11 mouse cellular contexts compared by ENCODE assay signal in genomic region chr15:6278606-6279468, GRCm38 (mm10). TPM values are rescaled to one million over a fixed set of nuclear protein-coding genes. Genes with fewer than 3 reads are reported as not detected.
DNase-seq lines count a peak whose midpoint lies in the region; ATAC-seq and TF ChIP-seq lines count a peak whose summit lies in the region.
"Had no signal": no experiment of that assay in that cellular context is flagged by ENCODE, and none has a peak within 500 bp of the region (broad histone marks: within the 10 kb centered on the region; RNA-seq: fewer than 3 reads in every experiment).

No protein-coding gene starts in this region.

- H3K4me3 ChIP-seq in kidney, adult 2 months (ENCODE audit: insufficient read depth, low read depth, low read length): no peak overlapping the region
- no peak overlapping the region for H3K4me3 ChIP-seq in heart, embryonic 14.5 days (ENCODE audit: control insufficient read depth in 1 of 2, insufficient read depth in 1 of 2, low read depth in 1 of 2, low read length in 2 of 2)
- no peak overlapping the region for H3K4me3 ChIP-seq in forebrain, embryonic 15.5 days
- H3K4me3 ChIP-seq: forebrain, embryonic 12.5 days had no signal

- no peak overlapping the region for H3K27ac ChIP-seq in kidney, adult 2 months (ENCODE audit: insufficient read depth, low read depth, low read length)
- peak overlapping the region; percentile 47 to 64 for H3K27ac ChIP-seq in heart, embryonic 14.5 days (replicated peaks in 1 of 2; ENCODE audit: control insufficient read depth in 1 of 2, insufficient read depth in 1 of 2, low read depth in 2 of 2, low read length in 2 of 2)
- no peak overlapping the region for H3K27ac ChIP-seq in forebrain, embryonic 15.5 days (replicated peaks)
- H3K27ac ChIP-seq: forebrain, embryonic 12.5 days had no signal

- H3K9ac ChIP-seq in heart, embryonic 14.5 days (ENCODE audit: low read length): no peak overlapping the region
- no peak overlapping the region for H3K9ac ChIP-seq in forebrain, embryonic 15.5 days (replicated peaks)
- H3K9ac ChIP-seq: forebrain, embryonic 12.5 days had no signal

- H3K4me1 ChIP-seq in kidney, adult 2 months (ENCODE audit: control insufficient read depth, insufficient read depth, low read length): no peaks in the 10 kb centered on the region
- peaks cover 0 to 4% of the 10 kb centered on the region in 2 experiments; a peak in 1 of 4 replicates for H3K4me1 ChIP-seq in heart, embryonic 14.5 days (ENCODE audit: control insufficient read depth in 2 of 2, insufficient read depth in 2 of 2, low read length in 2 of 2)
- 0 out of 2 replicates have a peak, but pooled peaks cover 7% of the 10 kb centered on the region for H3K4me1 ChIP-seq in forebrain, embryonic 15.5 days
- H3K4me1 ChIP-seq: forebrain, embryonic 12.5 days had no signal

- WGBS in kidney, adult 2 months: 37% methylated on average over 11 of the region's 11 CpGs
- WGBS in heart, embryonic 14.5 days: 45% methylated on average over 11 of the region's 11 CpGs
- 71% methylated on average over 11 of the region's 11 CpGs for WGBS in forebrain, embryonic 15.5 days

- H3K36me3 ChIP-seq in kidney, adult 2 months (ENCODE audit: control insufficient read depth, insufficient read depth, low read length): no peaks in the 10 kb centered on the region
- no peaks in the 10 kb centered on the region for H3K36me3 ChIP-seq in heart, embryonic 14.5 days (ENCODE audit: control insufficient read depth, insufficient read depth, low read length)
- no peaks in the 10 kb centered on the region for H3K36me3 ChIP-seq in forebrain, embryonic 15.5 days
- H3K36me3 ChIP-seq: forebrain, embryonic 12.5 days had no signal

- TF ChIP-seq POLR2A in kidney, adult 2 months (IDR thresholded peaks at IDR 0.05; ENCODE audit: low read depth, low read length): no peak

- TF ChIP-seq CTCF in kidney, adult 2 months (conservative IDR thresholded peaks at IDR 0.05; ENCODE audit: insufficient read depth, insufficient read length, low read depth, low read length): no peak

- ATAC-seq in common myeloid progenitor, adult 5-6 weeks (replicated peaks; ENCODE audit: low read depth, poor library complexity, severe bottlenecking): peak; percentile 71; the same call in 1 of the 2 replicates
- ATAC-seq in heart, embryonic 14.5 days (ENCODE audit: insufficient number of reproducible peaks, insufficient read depth, low FRiP score, low read depth): no peak
- no peak for ATAC-seq in forebrain, embryonic 15.5 days (replicated peaks)

- no peaks in the 10 kb centered on the region for H3K27me3 ChIP-seq in kidney, adult 2 months (replicated peaks; ENCODE audit: control insufficient read depth, insufficient read depth, low read length)
- H3K27me3 ChIP-seq in heart, embryonic 14.5 days (ENCODE audit: control insufficient read depth, insufficient read depth, low read length): no peaks in the 10 kb centered on the region
- H3K27me3 ChIP-seq in forebrain, embryonic 15.5 days: no peaks in the 10 kb centered on the region
- H3K27me3 ChIP-seq: forebrain, embryonic 12.5 days had no signal

- H3K9me3 ChIP-seq in heart, embryonic 14.5 days (ENCODE audit: control insufficient read depth, low read length): no peaks in the 10 kb centered on the region
- H3K9me3 ChIP-seq in forebrain, embryonic 15.5 days: no peaks in the 10 kb centered on the region
- H3K9me3 ChIP-seq: forebrain, embryonic 12.5 days had no signal

- DNase-seq in kidney, adult 2 months: peak; percentile 62
- no peak for DNase-seq in kidney, adult 11 months
- peak; percentile 57 for DNase-seq in lung, postnatal 25 days (ENCODE audit: low spot score)
- DNase-seq in spleen, postnatal 10 days (ENCODE audit: low spot score in 2 of 2): no peak
- no peak for DNase-seq in frontal cortex, adult 2 months (ENCODE audit: extremely low spot score in 1 of 2, low spot score in 1 of 2)

- peak overlapping the region; percentile 4; the same call in 1 of the 2 replicates for H3K4me2 ChIP-seq in heart, embryonic 14.5 days (ENCODE audit: low read length)
- no peak overlapping the region for H3K4me2 ChIP-seq in forebrain, embryonic 15.5 days (replicated peaks)
- H3K4me2 ChIP-seq: forebrain, embryonic 12.5 days had no signal

RNA-seq across cellular contexts. Expression of gene Dab2, which starts 20.8 kb away (rescaled TPM):
- polyA plus RNA-seq in kidney, adult 2 months (2012; rRNA removed): 247 and 281 TPM in 2 replicates
- total RNA-seq in common myeloid progenitor, adult 5-6 weeks (2017): 0.59 TPM in 1 of 2 replicates, not detected in the other
- 36.4 and 37.5 TPM in 2 replicates for polyA plus RNA-seq in heart, embryonic 14.5 days (2014; fragmentation: Nextera tagmentation; extraction: Ambion mirVana)
- 10.4 and 11.8 TPM in 2 replicates for polyA plus RNA-seq in forebrain, embryonic 15.5 days (2015; fragmentation: Nextera tagmentation; extraction: Ambion mirVana)
- 12.1 and 15.7 TPM in 2 replicates for polyA plus RNA-seq in frontal cortex, adult 2 months (2012; rRNA removed)
- total RNA-seq: MEL; neutrophil, adult 5-6 weeks had no signal

Comparison
In these comparisons a context has a peak if more than half of its experiments do, and no peak if none do; other contexts are left out.
1. DNase-seq: peak in kidney, adult 2 months (single experiment) and lung, postnatal 25 days (single experiment); none in kidney, adult 11 months (single experiment), spleen, postnatal 10 days (0 of 2) and frontal cortex, adult 2 months (0 of 2).
2. H3K27ac ChIP-seq: peak in heart, embryonic 14.5 days (2 of 2); none in kidney, adult 2 months (single experiment) and forebrain, embryonic 15.5 days (single experiment).